Mouse (Mus musculus): ENCODE results near the gene Pde1c.

DNA sequence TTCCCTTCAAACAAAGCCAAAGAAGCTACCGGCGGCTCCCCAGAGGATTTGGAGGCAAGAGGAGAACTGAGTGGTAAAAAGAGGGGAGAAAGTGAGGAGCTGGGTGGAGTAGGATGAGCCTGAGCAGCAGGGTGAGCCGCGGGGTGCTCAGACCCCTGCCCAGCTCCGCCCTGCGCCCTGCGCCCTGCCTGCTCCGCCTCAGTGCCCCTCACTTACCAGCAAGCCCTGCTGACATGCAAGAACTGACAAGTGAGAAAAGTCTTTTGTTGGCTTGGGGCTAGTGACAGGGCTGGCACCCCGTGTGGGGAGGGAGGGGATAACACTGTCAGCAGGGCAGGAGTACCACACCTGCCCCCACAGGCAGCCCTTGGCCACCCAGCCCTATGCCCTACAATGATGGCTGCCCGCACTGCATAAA is 206.8 kb downstream of the Pde1c start:
- TF ChIP-seq GATA1 (IDR thresholded peaks at IDR 0.05; ENCODE audit: low read length) (no peak), TAL1 (IDR thresholded peaks at IDR 0.05; ENCODE audit: low read length) (no peak)
